Mouse (Mus musculus) hindbrain, embryonic 13.5 days (tissue): ENCODE results near the gene Fancc. TPM values are rescaled to one million over a fixed set of nuclear protein-coding genes. Genes with fewer than 3 reads are reported as not detected.
A peak's percentile ranks its signal among the peaks of the same experiment; 100 is the strongest.
"Not testable (repeated sequence)": the region's sequence is repeated elsewhere in the genome, so short reads cannot be mapped to it uniquely, and the experiment has no call there.

Experiments
- ATAC-seq: fragments of 200-750 bp; cut with Nextera tagmentation; 2 replicates; pipeline ENCODE4 v1.8.0; 2017; ENCODE audit warnings: moderate TSS enrichment; ENCODE audit not compliant: low FRiP score
- H3K27ac ChIP-seq: fragments of 300-500 bp; sonication (generic); 2 replicates; pipeline ENCODE4 v1.5.1; 2015; ENCODE audit warnings: inconsistent platforms, mild to moderate bottlenecking, moderate library complexity
- H3K27me3 ChIP-seq: fragments of 300-500 bp; sonication (generic); 2 replicates; pipeline ENCODE4 v1.6.1; 2015; ENCODE audit warnings: mild to moderate bottlenecking, inconsistent platforms
- H3K36me3 ChIP-seq: fragments of 300-500 bp; sonication (generic); 2 replicates; pipeline ENCODE4 v1.6.1; 2015; ENCODE audit warnings: mild to moderate bottlenecking, inconsistent platforms
- H3K4me1 ChIP-seq: fragments of 300-500 bp; sonication (generic); replicated peaks from 2 replicates; pipeline ENCODE4 v1.6.1; 2015; ENCODE audit warnings: inconsistent platforms
- H3K4me2 ChIP-seq: fragments of 300-500 bp; sonication (generic); 2 replicates; pipeline ENCODE4 v1.6.1; 2015; ENCODE audit warnings: inconsistent platforms, mild to moderate bottlenecking, moderate library complexity
- H3K4me3 ChIP-seq: fragments of 300-500 bp; sonication (generic); 2 replicates; pipeline ENCODE4 v1.5.1; 2015; ENCODE audit warnings: mild to moderate bottlenecking, inconsistent platforms
- H3K9ac ChIP-seq: fragments of 300-500 bp; sonication (generic); 2 replicates; pipeline ENCODE4 v1.6.1; 2015; ENCODE audit warnings: mild to moderate bottlenecking, inconsistent platforms
- H3K9me3 ChIP-seq: fragments of 300-500 bp; sonication (generic); 2 replicates; pipeline ENCODE4 v1.6.1; 2016; ENCODE audit warnings: inconsistent platforms
- WGBS: fragments of 180-500 bp; shearing (Covaris S2); methylation state at CpG from one replicate; pipeline ENCODE4 v1.1.7; 2015; 5-methylcytosine and 5-hydroxymethylcytosine counted together
- polyA plus RNA-seq: library from polyadenylated mRNA; unstranded; fragments of >200 nt; fragmentation: Nextera tagmentation; extraction: Ambion mirVana; gene quantifications from 2 replicates; pipeline ENCODE4 v1.2.1, GENCODE M21; 2015

Fancc gene
- polyA plus RNA-seq, 1 experiment from 2014 or later: 16.3 TPM

GRCm38 (mm10) chr13:63361755-63362154 is 135.3 kb downstream of the Fancc start:
- H3K36me3 ChIP-seq: no peaks in the 10 kb centered on the region
- ATAC-seq: no peak
- H3K4me3 ChIP-seq: no peak overlapping the region
- 87% methylated on average over 3 of the region's 3 CpGs for WGBS
- no peak overlapping the region for H3K27ac ChIP-seq
- no peaks in the 10 kb centered on the region for H3K4me1 ChIP-seq
- H3K4me2 ChIP-seq: no peak overlapping the region
- no peaks in the 10 kb centered on the region for H3K9me3 ChIP-seq
- H3K9ac ChIP-seq: no peak overlapping the region
- H3K27me3 ChIP-seq: no peaks in the 10 kb centered on the region

- H3K9me3 ChIP-seq: no peaks in the 10 kb centered on the region
- ATAC-seq: no peak
- 89% methylated on average over 4 of the region's 4 CpGs for WGBS
- H3K9ac ChIP-seq: no peak overlapping the region
- no peaks in the 10 kb centered on the region for H3K4me1 ChIP-seq
- no peak overlapping the region for H3K27ac ChIP-seq
- H3K4me3 ChIP-seq: no peak overlapping the region
- H3K27me3 ChIP-seq: no peaks in the 10 kb centered on the region
- H3K36me3 ChIP-seq: no peaks in the 10 kb centered on the region
- H3K4me2 ChIP-seq: no peak overlapping the region
These were observed 136.8 kb downstream of the Fancc start for GRCm38 (mm10) chr13:63360111-63360885.

- Histone ChIP-seq H3K9ac (no peak overlapping the region), H3K36me3 (no peaks in the 10 kb centered on the region), H3K27ac (no peak overlapping the region), H3K27me3 (no peaks in the 10 kb centered on the region), H3K4me3 (no peak overlapping the region), H3K4me1 (no peaks in the 10 kb centered on the region), H3K9me3 (no peaks in the 10 kb centered on the region), H3K4me2 (no peak overlapping the region)
- 88% methylated on average over 4 of the region's 4 CpGs for WGBS
- ATAC-seq: no peak
These were observed 137.7 kb downstream of the Fancc start for GRCm38 (mm10) chr13:63359393-63359792.

GRCm38 (mm10) chr13:63356558-63356957 is 140.5 kb downstream of the Fancc start:
- Histone ChIP-seq H3K36me3 (no peaks in the 10 kb centered on the region), H3K9me3 (no peaks in the 10 kb centered on the region), H3K4me1 (no peaks in the 10 kb centered on the region), H3K27ac (no peak overlapping the region), H3K27me3 (no peaks in the 10 kb centered on the region), H3K4me3 (no peak overlapping the region), H3K9ac (no peak overlapping the region), H3K4me2 (no peak overlapping the region)
- ATAC-seq: 0 out of 2 replicates have a peak, but pooled peaks have one; percentile 43
- WGBS: 39% methylated on average over 3 of the region's 3 CpGs

GRCm38 (mm10) chr13:63356101-63356500 is 141.0 kb downstream of the Fancc start:
- 93% methylated on average over 4 of the region's 4 CpGs for WGBS

GRCm38 (mm10) chr13:63353312-63353711 is 143.8 kb downstream of the Fancc start:
- H3K9me3 ChIP-seq: not testable (repeated sequence)
- WGBS: 86% methylated on average over 4 of the region's 4 CpGs

More at GRCm38 (mm10) chr13:63356101-63356500, 141.0 kb downstream of the Fancc start:
- H3K9me3 ChIP-seq: no peaks in the 10 kb centered on the region
- no peak overlapping the region for H3K27ac ChIP-seq
- no peaks in the 10 kb centered on the region for H3K27me3 ChIP-seq
- no peaks in the 10 kb centered on the region for H3K4me1 ChIP-seq
- H3K36me3 ChIP-seq: no peaks in the 10 kb centered on the region
- ATAC-seq: no peak
- H3K4me3 ChIP-seq: no peak overlapping the region
- no peak overlapping the region for H3K9ac ChIP-seq
- no peak overlapping the region for H3K4me2 ChIP-seq

GRCm38 (mm10) chr13:63350076-63350475 is 147.0 kb downstream of the Fancc start:
- no peaks in the 10 kb centered on the region for H3K27me3 ChIP-seq
- no peak overlapping the region for H3K4me3 ChIP-seq
- 90% methylated on average over 4 of the region's 4 CpGs for WGBS
- H3K4me1 ChIP-seq: no peaks in the 10 kb centered on the region
- no peak for ATAC-seq
- H3K4me2 ChIP-seq: no peak overlapping the region
- no peak overlapping the region for H3K9ac ChIP-seq
- no peak overlapping the region for H3K27ac ChIP-seq
- no peaks in the 10 kb centered on the region for H3K36me3 ChIP-seq
- H3K9me3 ChIP-seq: no peaks in the 10 kb centered on the region

More at GRCm38 (mm10) chr13:63353312-63353711, 143.8 kb downstream of the Fancc start:
- H3K4me2 ChIP-seq, H3K27ac ChIP-seq, H3K4me3 ChIP-seq, H3K4me1 ChIP-seq, H3K36me3 ChIP-seq, H3K27me3 ChIP-seq, H3K9ac ChIP-seq, ATAC-seq: not testable (repeated sequence)

- no peak overlapping the region for H3K4me2 ChIP-seq
- WGBS: 85% methylated on average over 2 of the region's 2 CpGs
- H3K4me3 ChIP-seq: no peak overlapping the region
- H3K27me3 ChIP-seq: no peaks in the 10 kb centered on the region
- no peak overlapping the region for H3K9ac ChIP-seq
- H3K36me3 ChIP-seq: peaks cover 6% of the 10 kb centered on the region; the same call in 1 of the 2 replicates
- ATAC-seq: no peak
- no peak overlapping the region for H3K27ac ChIP-seq
- H3K4me1 ChIP-seq: no peaks in the 10 kb centered on the region
- H3K9me3 ChIP-seq: no peaks in the 10 kb centered on the region
These were observed 149.4 kb downstream of the Fancc start for GRCm38 (mm10) chr13:63347639-63348038.

- Histone ChIP-seq H3K36me3 (peaks cover 6% of the 10 kb centered on the region; the same call in 1 of the 2 replicates), H3K4me1 (no peaks in the 10 kb centered on the region), H3K9ac (no peak overlapping the region), H3K4me3 (no peak overlapping the region), H3K27me3 (no peaks in the 10 kb centered on the region), H3K4me2 (no peak overlapping the region), H3K27ac (no peak overlapping the region), H3K9me3 (no peaks in the 10 kb centered on the region)
- ATAC-seq: no peak
- WGBS: 77% methylated on average over 5 of the region's 5 CpGs
These were observed 151.4 kb downstream of the Fancc start for GRCm38 (mm10) chr13:63345476-63346225.

- Histone ChIP-seq H3K9me3 (no peaks in the 10 kb centered on the region), H3K9ac (no peak overlapping the region), H3K27ac (no peak overlapping the region), H3K4me3 (no peak overlapping the region), H3K36me3 (peaks cover 6% of the 10 kb centered on the region; the same call in 1 of the 2 replicates), H3K4me2 (no peak overlapping the region), H3K4me1 (no peaks in the 10 kb centered on the region), H3K27me3 (no peaks in the 10 kb centered on the region)
- WGBS: over 99% methylated on average over 3 of the region's 3 CpGs
- ATAC-seq: no peak
These were observed 152.6 kb downstream of the Fancc start for GRCm38 (mm10) chr13:63344481-63344880.

GRCm38 (mm10) chr13:63342781-63343180 is 154.3 kb downstream of the Fancc start:
- Histone ChIP-seq H3K4me1 (peaks cover under 1% of the 10 kb centered on the region), H3K9me3 (no peaks in the 10 kb centered on the region), H3K4me3 (no peak overlapping the region), H3K9ac (no peak overlapping the region), H3K27ac (no peak overlapping the region), H3K27me3 (no peaks in the 10 kb centered on the region), H3K4me2 (no peak overlapping the region), H3K36me3 (peaks cover 6% of the 10 kb centered on the region; the same call in 1 of the 2 replicates)
- ATAC-seq: no peak
- WGBS: 76% methylated on average over 2 of the region's 2 CpGs

GRCm38 (mm10) chr13:63339946-63340345 is 157.1 kb downstream of the Fancc start:
- Histone ChIP-seq H3K36me3 (peaks cover 6% of the 10 kb centered on the region; the same call in 1 of the 2 replicates), H3K27ac (no peak overlapping the region), H3K4me3 (no peak overlapping the region), H3K9me3 (no peaks in the 10 kb centered on the region), H3K4me2 (no peak overlapping the region), H3K27me3 (no peaks in the 10 kb centered on the region), H3K9ac (no peak overlapping the region), H3K4me1 (peaks cover 19% of the 10 kb centered on the region)
- WGBS: 94% methylated on average over 4 of the region's 4 CpGs
- no peak for ATAC-seq
